Mouse (Mus musculus): Measurements from ENCODE around the gene Pde10a. TPM values are rescaled to one million over a fixed set of nuclear protein-coding genes. Genes with fewer than 3 reads are reported as not detected.

Pde10a gene
- total RNA-seq, 2 experiments from 2014 or later = 12.4 to 20.0 TPM

- peak; percentile 82 for DNase-seq
These were observed 276.1 kb downstream of the Pde10a start for GRCm38 (mm10) chr17:8801083-8801854.

GRCm38 (mm10) chr17:8801855-8802104, 276.6 kb downstream of the Pde10a start:
- DNase-seq = no peak

- peak; percentile 67 for DNase-seq
These were observed 277.2 kb downstream of the Pde10a start for GRCm38 (mm10) chr17:8802161-8802888.

GRCm38 (mm10) chr17:8802889-8803799, 278.0 kb downstream of the Pde10a start:
- no peak for DNase-seq

GRCm38 (mm10) chr17:8807345-8807744, 282.2 kb downstream of the Pde10a start:
- peak; percentile 41 for DNase-seq

- DNase-seq = no peak
These were observed 284.6 kb downstream of the Pde10a start for GRCm38 (mm10) chr17:8809771-8810170.

- no peak for DNase-seq
These were observed 285.0 kb downstream of the Pde10a start for GRCm38 (mm10) chr17:8810201-8810600.

- DNase-seq = peak; percentile 56
These were observed 287.2 kb downstream of the Pde10a start for GRCm38 (mm10) chr17:8812228-8812865.

- no peak for DNase-seq
These were observed 288.8 kb downstream of the Pde10a start for GRCm38 (mm10) chr17:8813773-8814491.

- no peak for DNase-seq
These were observed 290.2 kb downstream of the Pde10a start for GRCm38 (mm10) chr17:8815376-8815775.

GRCm38 (mm10) chr17:8815864-8816263, 290.7 kb downstream of the Pde10a start:
- DNase-seq = no peak

GRCm38 (mm10) chr17:8818675-8819074, 293.5 kb downstream of the Pde10a start:
- no peak for DNase-seq

- DNase-seq = no peak
These were observed 298.4 kb downstream of the Pde10a start for GRCm38 (mm10) chr17:8823548-8823947.

- DNase-seq = no peak
These were observed 302.0 kb downstream of the Pde10a start for GRCm38 (mm10) chr17:8827204-8827603.

GRCm38 (mm10) chr17:8831001-8831400, 305.8 kb downstream of the Pde10a start:
- no peak for DNase-seq

GRCm38 (mm10) chr17:8836292-8836691, 311.1 kb downstream of the Pde10a start:
- DNase-seq = no peak

GRCm38 (mm10) chr17:8838252-8838651, 313.1 kb downstream of the Pde10a start:
- DNase-seq = peak; percentile 17

- peak; percentile 16 for DNase-seq
These were observed 314.3 kb downstream of the Pde10a start for GRCm38 (mm10) chr17:8839237-8840011.

- DNase-seq = no peak
These were observed 315.9 kb downstream of the Pde10a start for GRCm38 (mm10) chr17:8841094-8841493.

- DNase-seq = no peak
These were observed 316.8 kb downstream of the Pde10a start for GRCm38 (mm10) chr17:8841897-8842540.

All from adrenal gland, postnatal 10 days (tissue).